ENCODE assay signal across 8 mouse cellular contexts in genomic region chr19:18687556-18687955, GRCm38 (mm10). TPM values are rescaled to one million over a fixed set of nuclear protein-coding genes. Genes with fewer than 3 reads are reported as not detected.
DNase-seq lines count a peak whose midpoint lies in the region; ATAC-seq lines count a peak whose summit lies in the region.

No protein-coding gene starts in this region.

- DNase-seq in frontal cortex, postnatal 25 days (ENCODE audit: low spot score in 2 of 2), result no peak
- peak; percentile 18 for DNase-seq in right cerebral cortex, postnatal 14 days
- no peak for DNase-seq in right cerebral cortex, postnatal 10 days (ENCODE audit: low spot score in 2 of 2)
- DNase-seq in embryo, embryonic 10.5 days (ENCODE audit: low spot score), result peak; percentile 75
- peak; percentile 49 for DNase-seq in kidney, adult 9 months
- DNase-seq in natural killer cell, adult 2 months (ENCODE audit: low spot score in 2 of 2), result peak; percentile 40 to 61
- no peak for DNase-seq in layer of hippocampus, postnatal 14 days (ENCODE audit: low spot score in 2 of 2)

- ATAC-seq in frontal cortex, adult (ENCODE audit: low TSS enrichment), result peak; percentile 52; the same call in 1 of the 2 replicates

RNA-seq across cellular contexts. Expression of gene Carnmt1, which starts 17.0 kb away (rescaled TPM):
- total RNA-seq in layer of hippocampus, postnatal 14 days (2021), result 10 to 100 TPM in 1 of 2 experiments, 1 to 10 TPM in 1; 9.2 to 11.9 TPM

RNA-seq across cellular contexts. Expression of gene D030056L22Rik, which starts 25.4 kb away (rescaled TPM):
- 10 to 100 TPM; 21.2 to 22.3 TPM for total RNA-seq in layer of hippocampus, postnatal 14 days (2021)

RNA-seq across cellular contexts. Expression of gene Nmrk1, which starts 55.8 kb away (rescaled TPM):
- total RNA-seq in layer of hippocampus, postnatal 14 days (2021), result 10 to 100 TPM in 1 of 2 experiments, 1 to 10 TPM in 1; 8.6 to 10.2 TPM

RNA-seq across cellular contexts. Expression of gene Ostf1, which starts 55.9 kb away (rescaled TPM):
- 10 to 100 TPM; 33.2 to 39.3 TPM for total RNA-seq in layer of hippocampus, postnatal 14 days (2021)

Comparison
In these comparisons a context has a peak if more than half of its experiments do, and no peak if none do; other contexts are left out.
1. DNase-seq: peak in right cerebral cortex, postnatal 14 days (single experiment), embryo, embryonic 10.5 days (single experiment), kidney, adult 9 months (single experiment) and natural killer cell, adult 2 months (2 of 2); none in frontal cortex, postnatal 25 days (0 of 2), right cerebral cortex, postnatal 10 days (0 of 2) and layer of hippocampus, postnatal 14 days (0 of 2).